Mouse (Mus musculus): ENCODE data around the gene Gas1.
A peak's percentile ranks its signal among the peaks of the same experiment; 100 is the strongest.

Gene Gas1

DNA sequence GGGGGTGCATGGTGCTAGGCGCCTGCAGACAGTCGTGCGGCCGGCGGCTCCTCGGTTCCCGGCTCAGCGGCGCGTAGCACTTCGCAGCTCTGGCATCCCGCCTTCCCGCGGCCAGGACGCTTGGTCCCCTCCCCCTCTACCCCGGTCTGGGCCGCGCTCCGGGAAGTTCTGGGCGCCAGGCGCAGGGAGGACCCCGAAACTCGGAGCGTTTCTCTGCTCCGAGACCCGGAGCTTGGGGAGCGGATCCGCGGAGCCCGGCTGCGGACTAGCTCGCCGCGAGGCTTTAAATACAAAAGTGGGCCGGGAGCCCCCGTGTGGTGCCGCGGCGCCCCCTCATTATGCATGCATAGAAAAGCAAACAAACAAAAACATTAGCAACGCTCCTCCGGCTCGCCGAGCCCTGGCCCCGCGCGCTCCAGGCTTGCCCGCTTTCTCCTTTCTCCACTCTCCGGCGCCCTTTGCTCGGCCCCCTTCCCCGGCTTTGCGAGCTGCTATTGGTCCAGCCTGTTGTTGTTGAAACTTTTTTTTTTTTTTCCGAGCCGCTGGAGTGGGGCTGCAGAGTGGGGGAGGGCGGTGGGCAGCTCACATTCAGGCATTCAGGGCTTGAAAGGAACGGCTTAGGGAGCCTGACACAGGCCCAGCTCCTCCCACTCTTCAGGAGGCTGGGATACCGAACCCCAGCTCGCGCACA, at the start of gene Gas1:
Gene Gas1, minus strand, starts transcription at position 260 of the 691 bp plus-strand sequence.
- DNase-seq (ENCODE audit: low spot score in 2 of 2), result peak; percentile 90 to 94

DNA sequence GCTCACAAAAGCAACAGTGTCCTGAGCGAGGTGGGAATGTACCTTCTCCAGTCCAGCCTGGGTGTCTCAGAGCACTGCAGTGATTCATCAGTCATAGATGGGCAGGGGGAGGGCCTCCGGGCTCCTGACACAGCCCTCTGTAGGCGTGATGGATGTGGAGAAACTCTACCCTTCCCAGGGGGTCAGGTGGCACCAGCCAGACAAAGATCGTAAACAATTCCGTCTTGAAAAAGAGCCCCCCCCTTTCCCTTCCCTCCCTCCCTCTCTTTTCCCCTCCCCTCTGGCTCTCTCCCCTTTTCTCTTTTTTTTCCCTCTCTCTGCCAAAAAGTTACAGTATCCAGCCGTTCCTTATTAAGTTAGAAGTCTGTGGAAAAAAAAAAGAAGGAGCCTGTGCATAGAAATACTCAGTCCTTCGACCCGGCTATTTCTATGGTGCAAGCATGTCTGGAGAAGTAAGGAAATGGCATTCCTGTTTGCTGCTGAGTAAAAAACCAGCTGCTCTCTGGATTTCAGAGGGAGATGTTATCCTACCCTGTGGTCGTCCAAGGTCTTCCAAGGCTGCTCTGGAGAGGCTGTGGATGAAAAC, 49.2 kb upstream of the Gas1 start:
- DNase-seq (ENCODE audit: low spot score in 2 of 2), result peak; percentile 27 to 57

DNA sequence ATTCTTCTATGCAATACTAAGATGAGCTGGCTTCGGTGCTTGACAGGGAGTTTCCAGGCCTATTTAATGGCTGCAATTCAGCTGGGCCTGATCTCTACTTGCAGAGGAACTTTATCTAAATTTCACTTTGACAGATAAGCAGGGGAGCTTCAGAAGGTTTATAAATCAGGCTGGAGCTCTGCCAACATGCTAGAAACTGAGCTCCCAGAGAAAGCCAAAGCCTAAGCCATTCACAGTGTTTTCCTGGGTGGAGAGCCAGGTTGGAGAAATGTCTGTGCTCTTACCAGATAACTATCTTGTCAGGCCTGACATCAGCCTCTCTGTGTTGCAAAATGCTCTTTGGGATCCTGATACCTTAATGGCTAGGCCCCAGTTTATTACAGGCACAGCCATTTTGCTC, 48.6 kb upstream of the Gas1 start:
- peak; percentile 42 to 45 for DNase-seq (ENCODE audit: low spot score in 2 of 2)

DNA sequence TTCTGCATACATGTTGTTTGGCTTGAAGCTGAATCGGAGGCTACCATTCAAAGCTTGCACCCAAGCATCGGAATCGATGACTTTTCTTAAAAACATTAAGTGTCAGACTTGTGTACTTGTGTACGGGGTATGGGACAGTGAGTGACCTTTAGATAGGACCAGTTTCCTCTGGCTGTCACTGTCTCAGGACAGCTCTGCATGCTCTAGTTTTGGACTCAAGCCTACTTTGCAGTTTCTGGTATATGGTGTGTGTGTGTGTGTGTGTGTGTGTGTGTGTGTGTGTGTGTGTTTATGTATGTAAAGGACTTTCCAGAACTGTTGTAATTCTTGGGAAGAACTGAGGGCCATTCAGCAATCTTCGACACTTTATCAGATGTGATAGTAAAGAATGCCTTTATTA, 48.1 kb upstream of the Gas1 start:
- no peak for DNase-seq (ENCODE audit: low spot score in 2 of 2)

DNA sequence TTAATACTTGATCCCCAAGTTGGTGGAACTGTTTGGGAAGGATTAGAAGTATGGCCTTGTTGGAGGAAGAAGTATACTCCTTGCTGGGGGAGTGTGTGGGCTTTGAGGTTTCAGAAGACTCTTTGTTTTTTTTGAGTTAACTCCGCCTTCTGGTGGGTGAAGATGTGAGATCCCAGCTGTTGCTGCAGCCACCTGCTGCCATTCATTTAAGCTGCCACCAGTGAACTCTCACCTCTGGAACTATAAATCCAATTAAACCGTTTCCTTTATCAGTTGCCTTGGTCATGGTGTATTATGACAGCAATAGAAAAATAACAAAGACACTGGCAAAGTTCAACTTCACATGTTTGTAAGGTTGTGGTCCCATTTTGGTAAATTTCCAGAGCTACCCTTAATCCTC, 46.6 kb upstream of the Gas1 start:
- DNase-seq (ENCODE audit: low spot score in 2 of 2), result no peak

DNA sequence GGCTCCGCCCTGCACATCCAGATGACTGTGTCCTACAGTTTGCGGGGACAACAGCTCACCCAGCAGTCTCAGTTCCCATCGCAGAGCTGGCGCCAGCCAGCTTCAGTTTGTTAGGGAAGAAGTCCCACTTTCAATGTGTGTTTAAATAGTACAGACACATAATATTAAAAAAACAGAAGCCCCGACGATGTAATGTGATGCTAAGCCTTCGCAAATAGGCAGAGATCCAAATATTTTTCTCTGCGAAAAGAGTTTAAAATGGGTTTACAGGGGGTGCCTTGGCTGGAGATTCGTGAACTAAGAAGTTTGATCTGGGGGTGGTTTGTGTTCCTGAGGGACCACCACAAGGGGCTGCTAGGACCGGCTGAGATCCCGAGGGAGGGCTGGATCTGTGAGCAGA, 45.2 kb upstream of the Gas1 start:
- no peak for DNase-seq (ENCODE audit: low spot score in 2 of 2)

DNA sequence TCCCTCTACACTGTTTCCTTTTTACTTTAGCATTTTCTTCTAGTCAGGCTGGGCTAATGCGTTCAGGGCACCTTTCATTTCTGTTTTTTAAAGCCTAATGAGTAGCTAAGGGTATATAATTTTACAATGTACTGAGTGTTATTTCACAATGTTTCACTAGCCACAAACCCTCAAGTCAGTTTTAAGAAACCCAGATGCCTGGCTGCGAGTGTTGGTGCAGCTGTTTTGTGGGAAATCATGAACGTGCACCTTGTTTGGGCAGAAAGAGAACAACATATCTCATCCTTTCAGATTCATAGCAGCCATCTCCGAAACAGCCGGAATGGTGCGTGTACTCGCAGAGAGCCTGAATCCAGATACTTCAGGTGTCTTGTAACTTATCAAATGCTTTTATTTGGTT, 36.7 kb upstream of the Gas1 start:
- DNase-seq (ENCODE audit: low spot score in 2 of 2), result no peak

DNA sequence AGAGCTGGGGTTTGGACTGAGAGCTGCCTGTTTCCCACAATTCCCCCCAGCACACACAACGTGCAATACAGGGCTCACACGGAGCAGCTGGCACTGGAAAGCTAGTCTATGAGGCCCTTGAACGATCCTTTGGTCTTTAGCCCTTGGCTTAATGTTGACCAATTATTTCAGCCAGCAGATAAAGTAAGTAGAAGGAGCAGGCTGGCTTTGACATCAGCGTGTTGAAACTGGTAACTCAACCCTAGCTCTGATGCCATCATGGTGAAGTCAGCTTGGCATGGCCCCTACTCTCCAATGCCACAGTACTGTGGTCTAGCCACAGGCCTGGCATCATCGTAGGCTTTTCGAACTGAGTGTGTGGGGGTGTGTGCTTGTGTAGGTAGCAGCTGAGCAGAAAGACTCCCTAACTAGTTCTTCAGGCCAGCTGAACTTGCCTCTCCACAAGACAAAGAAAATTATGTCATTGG, 30.0 kb upstream of the Gas1 start:
- no peak for DNase-seq (ENCODE audit: low spot score in 2 of 2)

DNA sequence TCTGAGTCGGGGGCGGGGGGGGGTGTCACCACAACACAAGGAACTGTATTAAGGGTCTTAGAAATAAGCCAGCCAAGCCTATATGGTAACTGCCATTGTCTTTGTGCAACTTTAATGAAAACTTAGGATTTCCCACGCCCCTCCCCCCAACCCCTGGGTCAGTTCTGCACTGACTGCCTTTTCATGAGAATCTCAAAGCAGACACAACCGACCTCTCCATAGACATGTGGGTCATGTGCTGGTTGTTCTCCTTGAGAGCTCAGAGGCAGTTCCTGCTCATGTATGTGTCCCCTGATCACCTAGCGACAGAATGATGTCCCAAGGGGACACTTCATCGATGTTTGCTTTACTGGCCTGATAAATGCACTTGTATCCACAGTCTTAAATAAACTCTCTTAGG, 27.6 kb upstream of the Gas1 start:
- DNase-seq (ENCODE audit: low spot score in 2 of 2), result no peak

DNA sequence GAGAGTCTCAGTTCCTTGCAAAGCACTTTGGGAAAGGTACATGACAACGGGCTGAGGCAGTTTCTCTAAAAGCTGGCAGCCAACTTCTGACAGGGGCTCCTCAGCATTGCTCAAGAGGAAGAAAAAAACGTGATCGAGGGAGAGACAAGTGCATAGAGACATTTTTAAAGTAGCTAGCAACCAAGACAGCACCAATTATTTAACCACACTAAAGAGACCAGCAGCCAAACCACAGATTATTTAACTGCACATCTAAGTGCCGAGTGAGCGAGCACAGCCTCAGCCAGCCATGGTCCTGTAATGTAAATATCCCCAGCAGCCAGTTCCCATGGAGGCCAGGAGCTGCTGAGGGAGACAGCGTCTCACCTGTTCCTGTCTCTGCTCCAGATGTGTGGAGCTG, 16.1 kb upstream of the Gas1 start:
- no peak for DNase-seq (ENCODE audit: low spot score in 2 of 2)

DNA sequence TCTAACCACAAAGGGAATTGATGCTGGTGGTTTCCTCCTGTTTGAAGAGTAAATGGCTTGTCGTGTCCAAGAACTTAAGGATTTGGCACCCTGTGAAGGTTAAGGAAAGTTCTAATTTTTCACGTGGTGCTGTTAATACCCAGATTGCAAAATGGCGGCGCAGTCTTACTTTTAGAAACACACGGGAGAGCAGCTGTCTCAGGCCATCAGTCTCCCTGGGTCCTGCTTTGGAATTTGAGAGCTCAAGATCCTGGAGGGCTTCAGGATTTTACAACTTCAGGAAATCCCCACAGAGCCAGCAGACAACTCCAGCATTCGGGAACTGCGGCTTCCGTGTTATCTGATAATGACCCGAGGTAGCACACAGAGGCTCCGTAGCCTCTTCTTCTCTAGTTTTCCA, 12.8 kb upstream of the Gas1 start:
- no peak for DNase-seq (ENCODE audit: low spot score in 2 of 2)

DNA sequence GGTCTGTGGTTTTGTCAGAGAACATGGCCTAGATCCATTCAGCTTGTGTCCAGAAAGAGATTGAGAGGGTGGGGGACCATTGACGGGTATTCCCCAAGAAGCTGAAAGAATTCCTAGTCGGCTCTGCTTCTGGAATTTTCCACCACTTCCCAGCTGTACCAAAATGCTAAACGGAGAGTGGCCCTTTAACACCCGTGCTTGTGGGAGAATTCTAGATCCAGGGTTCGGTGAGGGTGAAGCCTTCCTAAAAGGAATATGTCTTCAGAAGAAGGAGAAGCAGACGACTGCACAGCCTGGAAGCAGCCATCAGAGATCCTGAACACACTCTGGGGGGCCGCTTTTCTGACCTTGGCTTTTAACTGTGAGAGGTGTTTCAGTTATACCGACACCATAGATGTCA, 11.8 kb upstream of the Gas1 start:
- DNase-seq (ENCODE audit: low spot score in 2 of 2), result no peak

DNA sequence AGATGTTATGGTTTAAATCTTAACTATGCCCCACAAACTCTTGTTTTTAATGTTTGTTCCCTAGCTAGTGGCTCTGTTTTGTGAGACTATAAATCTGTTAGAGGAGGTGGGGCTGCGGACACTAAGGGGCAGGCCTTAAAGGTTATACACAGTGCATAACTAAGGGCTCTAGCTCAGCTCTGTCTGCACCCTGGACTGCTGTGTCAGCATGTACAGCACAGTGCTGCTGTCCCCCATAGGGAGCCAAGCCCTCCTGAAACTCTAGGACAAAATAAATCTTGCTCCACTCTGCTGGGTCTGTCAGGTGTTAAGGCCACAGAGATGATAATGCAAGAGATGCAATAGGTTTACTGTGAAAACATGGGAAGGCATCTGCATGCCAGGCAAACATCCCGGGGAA, 10.1 kb upstream of the Gas1 start:
- no peak for DNase-seq (ENCODE audit: low spot score in 2 of 2)

DNA sequence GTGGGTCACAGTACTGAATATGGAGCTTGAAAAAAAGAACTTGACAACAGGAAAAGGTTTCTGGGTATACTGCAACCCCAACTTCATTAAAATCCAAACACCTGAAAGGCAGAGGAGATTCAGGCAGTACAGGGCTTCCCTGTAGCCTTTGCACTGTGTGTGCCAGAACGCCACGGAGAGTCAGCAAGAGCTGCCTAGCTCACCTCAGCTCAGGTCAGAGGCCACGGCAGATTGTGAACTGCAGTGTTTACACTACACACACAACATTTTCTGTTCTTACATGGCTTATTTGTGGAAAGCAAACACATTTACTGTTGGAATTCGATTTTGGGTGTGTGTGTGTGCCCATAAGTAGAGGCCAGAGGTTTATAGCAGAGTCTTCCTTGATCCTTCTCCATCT, 5.2 kb upstream of the Gas1 start:
- DNase-seq (ENCODE audit: low spot score in 2 of 2), result no peak

DNA sequence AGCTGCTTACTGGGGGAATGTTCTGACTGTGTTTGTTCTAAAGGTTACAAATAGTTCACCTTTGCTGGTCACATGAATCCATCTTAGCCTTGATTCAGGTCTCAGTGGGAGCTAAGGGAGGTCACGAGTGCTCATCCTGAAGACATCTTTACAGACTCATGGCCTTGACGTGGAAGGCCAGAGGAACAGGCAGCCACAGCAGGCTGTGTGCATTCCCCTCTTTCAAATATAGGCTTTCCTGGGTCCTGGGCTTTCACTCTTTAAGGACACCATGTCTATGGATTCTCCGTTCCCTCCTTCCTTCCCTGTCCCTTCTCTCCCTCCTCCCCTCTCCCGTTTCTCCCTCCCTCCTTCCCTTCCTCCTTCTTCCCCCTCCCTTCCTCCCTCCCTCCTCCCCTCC, 2.5 kb upstream of the Gas1 start:
- no peak for DNase-seq (ENCODE audit: low spot score in 2 of 2)

DNA sequence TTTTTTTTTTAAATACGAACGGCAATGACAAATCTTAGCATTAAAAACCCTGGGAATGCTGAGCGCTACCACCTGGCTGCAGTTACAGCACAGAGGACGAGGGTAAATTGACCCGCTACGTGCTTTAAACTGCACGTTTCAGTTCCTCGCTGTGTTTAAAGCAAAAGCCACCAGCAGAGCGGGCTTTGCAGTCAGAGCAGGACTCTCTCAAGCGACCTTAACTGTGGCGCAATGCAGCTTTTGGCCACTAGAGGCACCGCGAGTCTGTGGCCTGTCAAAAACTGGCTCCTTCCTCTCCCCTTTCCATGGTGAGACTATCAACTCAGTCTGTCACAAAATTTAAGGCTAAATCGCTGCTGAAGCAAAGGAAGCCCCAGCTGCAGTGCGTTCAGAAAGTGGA, 1.3 kb upstream of the Gas1 start:
- peak; percentile 84 to 93 for DNase-seq (ENCODE audit: low spot score in 2 of 2)

DNA sequence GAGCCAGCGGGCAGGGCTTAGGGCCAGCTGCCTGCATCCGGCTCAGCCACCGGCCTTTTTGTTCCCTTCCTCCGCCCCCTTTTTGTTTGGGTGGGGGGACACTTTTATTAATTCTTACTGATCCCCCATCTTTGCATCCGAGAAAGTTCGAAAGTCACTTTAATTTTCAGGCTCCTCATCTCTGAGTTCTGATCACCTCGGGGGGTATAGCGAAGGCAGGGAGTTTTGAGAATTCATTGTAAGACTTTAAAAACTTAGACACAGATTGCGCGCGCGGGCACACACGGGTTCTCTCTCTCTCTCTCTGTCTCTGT, 589 bp upstream of the Gas1 start:
- DNase-seq (ENCODE audit: low spot score in 2 of 2), result no peak

DNA sequence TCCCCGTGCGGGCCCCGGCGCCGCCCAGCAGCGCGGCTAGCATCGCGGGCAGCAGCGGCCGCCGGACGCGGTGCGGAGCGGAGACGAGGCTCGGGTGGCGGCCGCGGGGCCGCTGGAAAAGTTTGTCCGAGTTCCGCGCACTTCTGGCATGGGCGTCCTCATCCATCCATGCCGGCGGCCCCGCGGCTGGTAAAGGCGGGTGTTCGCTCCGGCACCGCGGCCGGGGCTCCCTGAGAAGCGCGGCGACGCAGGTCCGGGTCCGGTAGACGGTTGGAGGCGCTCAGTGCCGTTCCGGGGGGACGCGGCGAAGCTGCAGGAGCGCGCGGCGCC, 424 bp downstream of the Gas1 start:
- DNase-seq (ENCODE audit: low spot score in 2 of 2), result no peak

DNA sequence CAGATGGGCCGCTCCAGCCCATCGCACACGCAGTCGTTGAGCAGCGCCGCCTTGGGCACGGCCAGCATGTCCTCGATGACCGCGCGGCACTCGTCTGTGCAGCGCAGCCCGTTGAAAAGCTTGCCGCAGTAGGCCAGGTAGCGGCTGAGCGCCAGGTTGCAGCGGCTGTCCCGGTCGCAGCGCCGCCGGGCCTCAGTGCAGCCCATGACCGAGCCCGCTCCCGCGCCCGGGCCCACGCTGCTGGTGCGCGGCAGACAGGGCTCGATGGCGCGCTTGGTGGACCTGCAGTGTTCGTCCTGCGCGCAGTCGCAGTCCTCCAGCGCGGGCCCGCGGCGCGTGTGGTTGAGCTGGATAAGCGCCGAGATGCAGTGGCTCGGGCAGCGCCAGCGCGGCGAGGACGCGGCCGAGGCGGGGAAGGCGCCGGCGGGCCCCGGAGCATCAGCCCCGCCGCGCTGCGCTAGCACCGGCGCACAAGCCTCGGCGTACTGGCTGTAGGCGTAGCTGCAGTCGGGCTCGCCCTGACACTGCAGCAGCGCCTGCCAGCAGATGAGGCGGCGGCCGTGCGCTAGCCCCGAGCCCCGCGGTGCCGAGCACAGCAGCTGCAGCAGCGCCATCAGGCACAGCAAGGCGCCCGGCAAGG, 909 bp downstream of the Gas1 start:
- DNase-seq (ENCODE audit: low spot score in 2 of 2), result peak; percentile 39 to 43

DNA sequence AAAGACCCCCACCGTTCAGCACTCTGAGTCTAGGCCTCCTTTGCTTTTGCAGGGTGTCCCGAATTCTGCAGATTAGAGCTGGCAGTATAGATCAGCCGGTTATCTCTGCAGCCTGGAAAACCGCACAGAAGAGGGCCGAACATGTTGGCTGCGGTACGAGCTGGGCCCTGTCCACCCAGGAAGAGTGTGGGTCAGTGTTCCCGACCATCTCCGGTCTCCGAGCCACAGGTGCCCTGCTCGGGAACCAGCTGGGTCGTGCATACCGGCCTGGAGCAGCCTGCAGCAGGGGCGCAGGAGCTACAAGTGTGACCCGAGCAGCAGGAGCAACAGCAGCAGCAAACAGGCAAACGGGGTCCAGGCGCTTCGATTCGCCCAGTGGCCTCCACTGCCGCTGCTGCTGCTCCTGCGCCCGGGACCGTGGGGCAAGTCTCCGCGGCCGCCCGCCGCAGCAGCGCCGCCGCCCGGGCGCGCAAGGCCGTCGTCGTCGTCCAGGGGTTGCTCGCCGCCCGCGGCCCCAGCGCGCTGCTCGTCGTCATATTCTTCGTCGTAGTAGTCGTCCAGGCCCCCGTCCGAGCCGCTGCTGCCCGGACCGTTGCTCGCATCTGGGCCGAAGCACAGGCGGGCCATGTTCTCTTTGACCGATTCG, 1.6 kb downstream of the Gas1 start:
- DNase-seq (ENCODE audit: low spot score in 2 of 2), result peak; percentile 10 to 16

DNA sequence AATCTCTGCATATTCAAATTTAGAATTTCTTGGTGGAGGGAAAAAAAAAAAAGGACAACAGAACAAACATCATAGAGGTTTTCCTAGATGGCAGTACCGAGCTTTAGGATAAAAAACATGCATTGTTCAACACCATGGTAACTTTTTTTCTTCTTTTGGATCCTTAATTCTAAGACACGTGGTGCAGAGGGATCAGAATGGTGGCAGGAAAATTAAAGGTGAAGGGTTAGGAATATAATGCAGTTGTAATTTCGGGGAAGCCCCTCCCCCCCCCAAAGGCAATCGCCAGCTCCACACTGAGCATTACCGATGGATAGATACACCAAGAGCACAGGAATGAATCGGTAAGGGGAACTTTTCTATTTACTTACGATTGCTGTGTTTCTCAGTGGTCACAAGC, 2.2 kb downstream of the Gas1 start:
- no peak for DNase-seq (ENCODE audit: low spot score in 2 of 2)

DNA sequence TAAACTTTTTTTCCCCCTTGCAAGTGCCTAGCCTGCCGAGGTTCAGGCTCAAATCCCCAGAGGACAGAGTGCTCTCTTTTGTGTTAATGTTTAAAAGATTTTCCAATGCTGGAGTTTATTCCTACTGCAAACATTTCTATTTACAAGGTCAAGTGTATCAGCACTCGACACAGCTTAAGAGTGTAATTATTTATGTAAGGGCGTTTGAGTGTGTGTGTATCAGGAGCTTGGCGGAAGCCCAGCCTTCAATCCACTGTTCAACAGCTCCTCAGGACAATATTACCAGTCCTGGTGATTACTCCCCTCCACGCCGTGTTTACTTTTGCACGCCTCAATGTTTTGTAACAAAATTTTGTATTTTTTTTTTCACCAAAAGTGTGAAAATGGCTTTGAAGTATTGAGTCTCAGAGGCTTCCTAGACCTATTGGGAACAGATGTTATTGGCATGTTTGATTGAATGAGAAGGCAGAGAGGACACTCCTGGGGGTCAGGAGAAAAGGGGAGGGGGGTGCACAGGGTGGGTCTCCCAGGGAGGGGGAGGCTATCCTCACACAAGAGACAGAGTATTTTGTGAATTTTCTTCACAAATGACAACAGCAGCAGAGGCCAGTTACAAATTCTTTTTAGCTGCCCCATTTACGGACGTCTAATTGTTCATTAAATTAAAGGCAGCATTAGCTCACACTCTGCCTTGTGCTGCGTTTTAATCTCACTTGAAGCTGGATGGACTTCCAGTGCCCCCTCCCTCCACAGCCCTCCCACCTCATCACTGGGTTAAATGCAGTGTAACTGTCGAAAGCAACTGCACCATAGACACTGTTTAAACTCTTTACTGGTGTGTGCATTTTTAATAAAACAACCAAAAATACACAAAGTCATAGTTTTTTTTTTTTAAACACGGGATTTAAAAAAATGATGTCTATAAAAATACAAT, 3.3 kb downstream of the Gas1 start:
- DNase-seq (ENCODE audit: low spot score in 2 of 2), result peak; percentile 12 to 35

Data from heart, adult 9 months (tissue).